Mouse (Mus musculus) liver, adult 2 months (tissue): ENCODE measurements around the gene Ppp1r21. TPM values are rescaled to one million over a fixed set of nuclear protein-coding genes. Genes with fewer than 3 reads are reported as not detected.

Experiments
- DNase-seq: peaks from one replicate; pipeline ENCODE4 v3.0.0-alpha.2; 2011; ENCODE audit warnings: low read depth, low spot score; ENCODE audit errors: extremely low read depth
- H3K27ac ChIP-seq: fragments of 200-500 bp; replicated peaks from 2 replicates; pipeline ENCODE4 v1.5.1; 2012; ENCODE audit warnings: low read depth, mild to moderate bottlenecking, control low read depth, inconsistent platforms, low read length; ENCODE audit not compliant: insufficient read depth
- H3K27me3 ChIP-seq: fragments of 200-500 bp; 2 replicates; pipeline ENCODE4 v1.6.1; 2012; ENCODE audit warnings: mild to moderate bottlenecking, moderate library complexity, low read length, inconsistent platforms; ENCODE audit not compliant: control insufficient read depth, insufficient read depth
- H3K36me3 ChIP-seq: fragments of 200-500 bp; 2 replicates; pipeline ENCODE4 v1.6.1; 2012; ENCODE audit warnings: low read length, inconsistent platforms; ENCODE audit not compliant: control insufficient read depth, insufficient read depth
- H3K4me1 ChIP-seq: fragments of 200-500 bp; 2 replicates; pipeline ENCODE4 v1.6.1; 2011; ENCODE audit warnings: low read length; ENCODE audit not compliant: control insufficient read depth, insufficient read depth
- H3K4me3 ChIP-seq: fragments of 200-500 bp; 2 replicates; pipeline ENCODE4 v1.5.1; 2011; ENCODE audit warnings: low read depth, mild to moderate bottlenecking, control low read depth, low read length, moderate library complexity; ENCODE audit not compliant: insufficient read depth
- H3K79me2 ChIP-seq: fragments of 200-500 bp; 2 replicates; pipeline ENCODE4 v1.6.1; 2012; ENCODE audit warnings: inconsistent platforms, mild to moderate bottlenecking, low read length, moderate library complexity; ENCODE audit not compliant: control insufficient read depth, insufficient read depth
- H3K9ac ChIP-seq: fragments of 200-500 bp; 2 replicates; pipeline ENCODE4 v1.6.1; 2012; ENCODE audit warnings: low read depth, mild to moderate bottlenecking, control low read depth, inconsistent platforms, low read length
- CTCF ChIP-seq: fragments of 200-500 bp; IDR thresholded peaks from 2 replicates; pipeline ENCODE4 v1.5.1; 2011; ENCODE audit warnings: low read depth, low read length, control low read depth
- POLR2A ChIP-seq: fragments of 200-500 bp; IDR thresholded peaks from 2 replicates; pipeline ENCODE4 v1.6.1; 2011; ENCODE audit warnings: low read length, control low read depth; ENCODE audit not compliant: insufficient read depth; ENCODE audit errors: extremely low read depth
- WGBS: fragments of 180-500 bp; shearing (Covaris S2); methylation state at CpG from one replicate; pipeline ENCODE4 v1.1.7; 2018; 5-methylcytosine and 5-hydroxymethylcytosine counted together
- polyA plus RNA-seq: library from polyadenylated mRNA; depleted of rRNA; stranded (reverse); fragments of >200 nt; gene quantifications from 2 replicates; pipeline ENCODE4 v1.2.3, GENCODE M21; 2012
- total RNA-seq: library from RNA; depleted of rRNA; stranded (reverse); fragments of >200 nt; gene quantifications from 2 replicates; pipeline ENCODE4 v1.2.3, GENCODE M21; 2014

The Ppp1r21 gene
- total and polyA plus RNA-seq, 2 experiments, result 14.2 to 17.9 TPM

- H3K9ac ChIP-seq, result no peak overlapping the region
- no peak for DNase-seq
- H3K4me1 ChIP-seq, result peaks cover 10% of the 10 kb centered on the region
- 95% methylated on average over 2 of the region's 2 CpGs for WGBS
- H3K27ac ChIP-seq, result no peak overlapping the region
- no peak for TF ChIP-seq CTCF
- no peak for TF ChIP-seq POLR2A
- H3K4me3 ChIP-seq, result no peak overlapping the region
- peaks cover 3% of the 10 kb centered on the region; the same call in 1 of the 2 replicates for H3K36me3 ChIP-seq
- peaks cover 19% of the 10 kb centered on the region; the same call in 1 of the 2 replicates for H3K79me2 ChIP-seq
- H3K27me3 ChIP-seq, result no peaks in the 10 kb centered on the region
Measured at GRCm38 (mm10) chr17:88611057-88611456, 81.1 kb downstream of the Ppp1r21 start.

GRCm38 (mm10) chr17:88613172-88613571 lies 83.3 kb downstream of the Ppp1r21 start:
- Histone ChIP-seq H3K4me1 (peaks cover 10% of the 10 kb centered on the region), H3K79me2 (peaks cover 19% of the 10 kb centered on the region; the same call in 1 of the 2 replicates), H3K9ac (no peak overlapping the region), H3K36me3 (peaks cover 3% of the 10 kb centered on the region; the same call in 1 of the 2 replicates), H3K27ac (no peak overlapping the region), H3K27me3 (no peaks in the 10 kb centered on the region), H3K4me3 (no peak overlapping the region)
- TF ChIP-seq CTCF, result no peak
- no peak for TF ChIP-seq POLR2A
- WGBS, result 89% methylated on average over 6 of the region's 6 CpGs
- DNase-seq, result no peak

GRCm38 (mm10) chr17:88613721-88614120 lies 83.8 kb downstream of the Ppp1r21 start:
- no peak overlapping the region for H3K27ac ChIP-seq
- peaks cover 10% of the 10 kb centered on the region for H3K4me1 ChIP-seq
- peaks cover 3% of the 10 kb centered on the region; the same call in 1 of the 2 replicates for H3K36me3 ChIP-seq
- TF ChIP-seq CTCF, result no peak
- no peak for TF ChIP-seq POLR2A
- 94% methylated on average over 3 of the region's 3 CpGs for WGBS
- peaks cover 17% of the 10 kb centered on the region; the same call in 1 of the 2 replicates for H3K79me2 ChIP-seq
- no peak overlapping the region for H3K4me3 ChIP-seq
- no peak for DNase-seq
- H3K9ac ChIP-seq, result no peak overlapping the region
- H3K27me3 ChIP-seq, result no peaks in the 10 kb centered on the region

- Histone ChIP-seq H3K27ac (no peak overlapping the region), H3K4me1 (peaks cover 10% of the 10 kb centered on the region), H3K4me3 (no peak overlapping the region), H3K79me2 (peaks cover 14% of the 10 kb centered on the region; the same call in 1 of the 2 replicates), H3K27me3 (no peaks in the 10 kb centered on the region), H3K36me3 (peaks cover 1% of the 10 kb centered on the region; the same call in 1 of the 2 replicates), H3K9ac (no peak overlapping the region)
- 9% methylated on average over 3 of the region's 3 CpGs for WGBS
- peak; percentile 96 for DNase-seq
- TF ChIP-seq CTCF (no peak), POLR2A (no peak)
Measured at GRCm38 (mm10) chr17:88614234-88614633, 84.3 kb downstream of the Ppp1r21 start.

GRCm38 (mm10) chr17:88614733-88615132 lies 84.8 kb downstream of the Ppp1r21 start:
- Histone ChIP-seq H3K4me3 (no peak overlapping the region), H3K4me1 (peaks cover 10% of the 10 kb centered on the region), H3K27ac (0 out of 2 replicates have a peak overlapping the region, but pooled peaks have one; percentile 15), H3K79me2 (peaks cover 10% of the 10 kb centered on the region; the same call in 1 of the 2 replicates), H3K9ac (no peak overlapping the region), H3K27me3 (no peaks in the 10 kb centered on the region), H3K36me3 (no peaks in the 10 kb centered on the region)
- no peak for TF ChIP-seq CTCF
- TF ChIP-seq POLR2A, result no peak
- peak; percentile 43 for DNase-seq
- 32% methylated on average over 1 of the region's 1 CpGs for WGBS

GRCm38 (mm10) chr17:88615492-88616155 lies 85.7 kb downstream of the Ppp1r21 start:
- 100% methylated on average over 1 of the region's 1 CpGs for WGBS
- H3K79me2 ChIP-seq, result peaks cover 10% of the 10 kb centered on the region; the same call in 1 of the 2 replicates
- no peaks in the 10 kb centered on the region for H3K36me3 ChIP-seq
- peaks cover 10% of the 10 kb centered on the region for H3K4me1 ChIP-seq
- H3K9ac ChIP-seq, result no peak overlapping the region
- TF ChIP-seq POLR2A (no peak), CTCF (no peak)
- H3K4me3 ChIP-seq, result no peak overlapping the region
- DNase-seq, result no peak
- H3K27ac ChIP-seq, result no peak overlapping the region
- H3K27me3 ChIP-seq, result no peaks in the 10 kb centered on the region
